Mouse (Mus musculus): Measurements from ENCODE around the gene Pde4b.

GRCm38 (mm10) chr4:102605722-102606341 lies 518.5 kb downstream of the Pde4b start:
- TF ChIP-seq CTCF (IDR thresholded peaks at IDR 0.05; ENCODE audit: low read depth, low read length), result no peak
- TF ChIP-seq POLR2A (IDR thresholded peaks at IDR 0.05; ENCODE audit: extremely low read depth, insufficient read depth, low read length), result no peak
